Mouse (Mus musculus): Measurements from ENCODE around the gene Upk3bl. TPM values are rescaled to one million over a fixed set of nuclear protein-coding genes. Genes with fewer than 3 reads are reported as not detected.

Upk3bl gene
- total RNA-seq (2023), result not detected

GRCm38 (mm10) chr5:136054301-136055077 lies at the start of gene Upk3bl:
TSS of gene Upk3bl (plus strand) at chr5:136054492.

GRCm38 (mm10) chr5:136038258-136039214 lies 15.8 kb upstream of the Upk3bl start, which contains the start of gene Upk3b:
TSS of gene Upk3b (plus strand) at chr5:136038496.

GRCm38 (mm10) chr5:136083669-136084107 lies 29.4 kb downstream of the Upk3bl start, which contains the start of gene Rasa4:
TSS of gene Rasa4 (plus strand) at chr5:136083916.

Other genes with a start within 250 kb of the Upk3bl start
- not detected for gene Srrm3, start 247.6 kb upstream of the Upk3bl start, total RNA-seq (2023)
- gene Hspb1, start 166.6 kb upstream of the Upk3bl start, total RNA-seq (2023), result 1 to 10 TPM in 1 of 2 experiments, not detected in 1; 1.7 TPM
- 100 to 1,000 TPM; 100 to 105 TPM for gene Ywhag, start 119.9 kb upstream of the Upk3bl start, total RNA-seq (2023)
- gene Ssc4d, start 80.0 kb upstream of the Upk3bl start, total RNA-seq (2023), result 1 to 10 TPM in 1 of 2 experiments, under 1 TPM in 1; 0.80 to 2.8 TPM
- not detected for gene Zp3, start 74.4 kb upstream of the Upk3bl start, total RNA-seq (2023)
- 10 to 100 TPM; 35.6 to 36.0 TPM for gene Dtx2, start 59.7 kb upstream of the Upk3bl start, total RNA-seq (2023)
- gene Upk3b, start 16.0 kb upstream of the Upk3bl start, total RNA-seq (2023), result under 1 TPM; 0.50 to 0.64 TPM
- 10 to 100 TPM; 12.1 to 21.2 TPM for gene Rasa4, start 29.4 kb downstream of the Upk3bl start, total RNA-seq (2023)
- gene Polr2j, start 62.1 kb downstream of the Upk3bl start, total RNA-seq (2023), result 10 to 100 TPM; 79.3 to 86.2 TPM
- 10 to 100 TPM; 31.9 to 33.3 TPM for gene Lrwd1, start 81.6 kb downstream of the Upk3bl start, total RNA-seq (2023)
- gene Alkbh4, start 81.7 kb downstream of the Upk3bl start, total RNA-seq (2023), result 10 to 100 TPM; 16.6 to 20.9 TPM
- 10 to 100 TPM; 68.9 to 71.4 TPM for gene Orai2, start 116.2 kb downstream of the Upk3bl start, total RNA-seq (2023)
- gene Prkrip1, start 144.5 kb downstream of the Upk3bl start, total RNA-seq (2023), result 10 to 100 TPM; 28.0 to 31.5 TPM
- 10 to 100 TPM; 15.1 to 16.2 TPM for gene Sh2b2, start 192.1 kb downstream of the Upk3bl start, total RNA-seq (2023)